Mouse (Mus musculus): ENCODE data around the gene Kcnh7. TPM values are rescaled to one million over a fixed set of nuclear protein-coding genes. Genes with fewer than 3 reads are reported as not detected.
A peak's percentile ranks its signal among the peaks of the same experiment; 100 is the strongest.

The Kcnh7 gene
- total RNA-seq, 1 experiment from 2014 or later: not detected

DNA sequence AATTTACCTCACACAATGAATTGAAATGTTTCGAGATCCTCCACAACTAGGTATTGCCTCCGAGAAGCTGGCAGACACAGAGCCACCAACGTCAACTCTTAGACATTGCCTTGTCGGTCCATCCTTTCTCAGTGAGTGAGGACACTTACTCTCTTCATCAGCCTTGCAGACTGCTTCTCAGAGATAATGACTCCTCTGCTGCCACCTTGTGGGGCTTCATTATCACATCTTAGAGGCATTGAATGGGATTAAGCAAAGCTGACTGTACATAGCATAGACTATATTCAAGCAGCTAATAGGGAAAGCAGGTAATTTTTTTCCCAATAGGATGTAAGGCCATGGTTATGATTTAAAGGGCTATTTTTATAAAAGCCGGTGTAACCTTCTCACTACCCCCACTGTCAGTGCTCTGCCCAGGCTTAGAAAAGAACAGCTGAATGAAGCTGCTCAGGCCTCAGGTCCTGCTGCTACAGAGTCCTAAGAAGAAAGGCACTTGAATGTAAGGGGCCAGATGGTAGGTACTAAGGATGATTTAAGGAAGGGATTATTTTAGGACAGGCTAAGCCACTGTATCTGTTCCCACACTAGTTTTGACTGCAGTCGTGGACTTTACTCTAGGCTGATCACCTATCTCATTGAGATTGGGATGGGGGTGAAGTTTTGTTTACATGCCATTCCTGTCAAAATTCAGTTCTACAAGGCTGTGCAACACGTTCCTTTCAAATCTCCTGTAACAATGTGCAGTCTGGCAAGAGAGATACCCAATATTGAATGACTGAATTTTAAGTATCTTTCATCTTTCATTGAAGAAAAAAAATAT lies 529.4 kb downstream of the Kcnh7 start:
- ATAC-seq (replicated peaks; ENCODE audit: low read depth, poor library complexity, severe bottlenecking): peak; percentile 99

DNA sequence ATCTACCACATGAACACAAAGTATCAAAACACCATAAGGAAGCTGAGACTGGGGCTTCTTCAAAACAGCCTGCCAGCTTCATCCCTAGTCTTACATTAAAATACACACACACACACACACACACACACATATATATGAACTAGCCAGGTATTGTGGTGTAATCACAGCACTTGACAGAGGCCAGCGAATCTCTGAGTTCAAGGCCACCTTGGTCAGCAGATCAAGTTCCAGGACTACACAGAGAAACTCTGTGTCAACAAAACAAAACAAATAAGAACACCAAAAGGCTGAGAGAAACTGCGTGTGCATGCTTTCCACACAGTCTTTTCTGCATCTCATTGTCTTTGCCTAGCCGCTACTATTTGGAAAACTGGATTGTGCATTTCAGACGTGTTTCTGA lies 531.6 kb downstream of the Kcnh7 start:
- ATAC-seq (replicated peaks; ENCODE audit: low read depth, poor library complexity, severe bottlenecking): no peak

DNA sequence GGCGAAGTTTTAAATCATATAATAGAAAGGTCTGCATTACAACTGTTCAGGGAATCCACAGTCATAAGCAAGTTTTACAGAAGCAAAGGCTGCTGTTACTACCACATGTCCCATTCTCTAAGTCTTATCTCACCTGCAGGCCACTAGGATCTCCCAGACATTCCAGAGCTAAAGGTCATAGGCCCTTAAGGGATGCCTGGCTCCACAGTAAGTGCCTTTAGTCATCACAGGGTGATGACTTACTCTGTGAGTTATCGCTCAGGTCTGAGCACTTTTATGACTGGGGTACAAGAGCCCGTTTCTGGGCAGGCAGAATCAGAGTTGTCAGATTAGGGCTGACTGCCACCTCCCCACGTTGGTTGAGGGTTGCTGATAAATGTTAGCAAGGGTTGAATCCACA lies 532.2 kb downstream of the Kcnh7 start:
- no peak for ATAC-seq (replicated peaks; ENCODE audit: low read depth, poor library complexity, severe bottlenecking)

DNA sequence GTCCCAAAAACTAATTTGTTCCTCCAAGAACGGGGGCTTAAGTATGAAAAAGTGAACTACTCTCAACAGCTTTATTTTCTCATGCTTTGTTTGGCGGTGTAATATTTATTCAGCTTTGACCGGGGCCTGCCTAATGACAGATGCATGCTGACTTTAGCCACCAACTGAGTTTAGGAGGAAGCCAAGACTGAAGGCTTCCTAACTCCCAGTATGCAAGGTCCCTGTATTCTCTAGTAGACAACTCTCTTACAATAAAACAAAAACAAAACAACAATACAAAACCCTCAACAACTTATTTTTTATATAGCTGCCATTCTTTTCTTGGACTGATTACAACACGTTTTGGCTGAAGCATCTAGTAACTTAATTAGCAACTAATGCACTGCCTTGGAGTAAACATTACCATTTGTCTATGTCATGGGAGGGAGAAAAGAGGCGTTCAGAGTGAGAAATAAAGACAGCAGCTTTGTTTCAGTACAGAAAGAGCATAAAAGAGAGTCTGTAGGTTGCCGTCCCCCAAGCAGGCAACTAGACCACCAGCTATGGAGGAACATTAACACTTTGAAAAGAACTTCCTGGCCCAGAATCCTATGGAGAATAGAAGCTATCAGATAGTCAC lies 537.3 kb downstream of the Kcnh7 start:
- no peak for ATAC-seq (replicated peaks; ENCODE audit: low read depth, poor library complexity, severe bottlenecking)

DNA sequence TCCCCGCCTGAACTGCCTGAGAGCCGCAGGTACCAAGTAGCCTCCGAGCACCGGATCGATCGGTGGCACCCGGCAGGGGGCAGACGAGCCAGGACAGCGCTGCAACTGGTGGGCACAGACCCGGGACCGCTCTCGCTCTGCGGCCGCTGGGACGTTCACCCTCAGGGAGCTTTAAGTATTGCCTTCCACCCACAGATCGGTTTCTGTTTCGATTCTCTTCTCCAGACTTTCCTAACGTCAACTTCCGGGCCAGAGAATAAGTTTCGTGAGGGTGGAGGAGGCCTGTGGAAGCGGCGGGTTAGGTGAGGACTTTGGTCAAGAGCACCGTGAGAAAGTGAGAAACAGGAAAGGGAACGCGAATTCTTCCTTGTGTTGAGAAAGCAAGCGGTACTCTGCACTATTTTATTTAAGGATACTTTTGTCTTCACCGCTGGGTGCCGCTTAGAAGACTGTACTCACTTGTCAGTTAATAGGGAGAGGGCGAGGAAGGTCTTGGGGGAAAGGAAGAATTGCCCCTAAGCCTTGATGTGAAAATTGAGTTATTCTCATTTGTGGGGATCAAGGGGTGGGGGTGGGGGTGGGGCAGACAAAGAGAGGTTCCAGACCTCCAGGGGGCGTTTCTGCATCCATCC lies 538.0 kb downstream of the Kcnh7 start, which contains the start of gene Ifih1:
TSS of gene Ifih1 (minus strand) at position 242 of the 632 bp plus-strand sequence.
- ATAC-seq (replicated peaks; ENCODE audit: low read depth, poor library complexity, severe bottlenecking): peak; percentile 91

DNA sequence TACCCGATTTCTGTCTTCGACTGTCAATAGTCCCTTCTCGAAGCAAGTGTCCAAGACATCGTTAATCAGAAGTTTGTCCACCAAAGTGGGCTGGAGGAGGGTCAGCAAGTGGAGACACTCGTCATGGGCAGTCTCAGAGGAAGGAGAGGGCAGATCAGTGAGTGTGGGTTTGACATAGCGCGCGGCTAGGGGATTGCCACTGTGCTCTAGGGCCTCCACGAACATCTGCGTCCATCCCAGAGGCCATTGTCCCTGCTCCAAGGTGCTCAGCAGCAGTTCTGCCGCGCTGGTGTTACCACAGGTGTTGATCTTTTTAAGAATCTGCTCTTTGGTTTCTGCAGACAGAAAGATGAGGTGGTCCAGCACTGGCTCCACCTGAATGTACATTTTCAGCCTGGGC lies 538.6 kb downstream of the Kcnh7 start:
- ATAC-seq (replicated peaks; ENCODE audit: low read depth, poor library complexity, severe bottlenecking): peak; percentile 23; the same call in 1 of the 2 replicates

DNA sequence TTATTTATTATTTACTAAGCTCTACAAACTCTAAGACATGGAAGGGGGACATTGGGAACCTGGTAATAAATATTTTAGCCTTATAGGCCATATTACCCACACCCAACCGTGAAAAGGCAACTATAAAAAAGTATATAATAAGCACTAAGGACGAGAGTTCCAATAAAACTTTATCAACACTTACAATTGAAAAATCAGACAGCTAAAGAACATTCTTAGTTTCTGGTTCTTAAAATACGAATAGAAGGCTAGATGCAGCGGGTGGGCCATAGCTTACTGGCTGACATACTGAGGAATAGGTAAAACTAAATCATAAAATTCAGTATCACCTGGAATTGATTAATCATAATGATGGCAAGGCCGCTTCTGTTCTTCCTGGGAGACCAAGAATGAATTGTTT lies 539.2 kb downstream of the Kcnh7 start:
- no peak for ATAC-seq (replicated peaks; ENCODE audit: low read depth, poor library complexity, severe bottlenecking)

All from common myeloid progenitor, adult 5-6 weeks (primary cell).